Mouse (Mus musculus): ENCODE results near the gene Sap30bp. TPM values are rescaled to one million over a fixed set of nuclear protein-coding genes. Genes with fewer than 3 reads are reported as not detected.

Gene Sap30bp
- polyA plus RNA-seq, 1 experiment: 53.5 TPM

DNA sequence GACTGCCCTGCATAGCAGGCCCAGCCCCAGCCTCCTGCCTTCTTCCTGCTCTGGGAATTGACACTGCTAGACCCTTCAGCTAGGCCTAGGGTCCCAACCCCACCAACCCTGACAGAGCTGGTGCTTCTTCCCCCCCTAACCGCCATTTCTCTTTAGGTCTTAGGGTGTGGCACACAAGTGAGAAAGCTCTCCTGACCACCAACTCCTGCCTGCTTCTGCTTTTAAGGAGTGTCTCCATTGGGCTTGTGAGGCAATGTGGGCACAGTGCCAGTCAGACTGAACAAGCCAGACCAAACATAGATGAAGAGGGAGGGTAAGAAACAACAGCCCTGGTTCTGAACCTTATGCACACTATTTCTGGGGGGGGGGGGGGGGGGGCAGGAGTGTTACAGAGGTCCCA lies 30.3 kb upstream of the Sap30bp start:
- 95% methylated on average over 1 of the region's 1 CpGs for WGBS
- no peaks in the 10 kb centered on the region for H3K4me1 ChIP-seq (ENCODE audit: control insufficient read depth, insufficient read depth, low read length)
- H3K4me3 ChIP-seq (replicated peaks; ENCODE audit: insufficient read depth, low read depth, low read length): no peak overlapping the region
- H3K27ac ChIP-seq (ENCODE audit: insufficient read depth, low read length): no peak overlapping the region
- H3K27me3 ChIP-seq (ENCODE audit: control insufficient read depth, insufficient read depth, low read length): no peaks in the 10 kb centered on the region
- DNase-seq: no peak
- TF ChIP-seq CTCF (IDR thresholded peaks at IDR 0.05; ENCODE audit: borderline replicate concordance, insufficient read depth, low read depth, low read length) (no peak), POLR2A (IDR thresholded peaks at IDR 0.05; ENCODE audit: borderline replicate concordance, insufficient read depth, low read length) (no peak)

- no peak overlapping the region for H3K4me3 ChIP-seq (replicated peaks; ENCODE audit: insufficient read depth, low read depth, low read length)
- no peak for DNase-seq
Measured at GRCm38 (mm10) chr11:115903384-115904230, 29.5 kb upstream of the Sap30bp start.

GRCm38 (mm10) chr11:115904231-115904955 lies 28.7 kb upstream of the Sap30bp start:
- DNase-seq: no peak
- Histone ChIP-seq H3K4me3 (replicated peaks; ENCODE audit: insufficient read depth, low read depth, low read length) (no peak overlapping the region), H3K27ac (ENCODE audit: insufficient read depth, low read length) (no peak overlapping the region), H3K4me1 (ENCODE audit: control insufficient read depth, insufficient read depth, low read length) (no peaks in the 10 kb centered on the region), H3K27me3 (ENCODE audit: control insufficient read depth, insufficient read depth, low read length) (no peaks in the 10 kb centered on the region)
- 87% methylated on average over 8 of the region's 8 CpGs for WGBS
- TF ChIP-seq CTCF (IDR thresholded peaks at IDR 0.05; ENCODE audit: borderline replicate concordance, insufficient read depth, low read depth, low read length) (no peak), POLR2A (IDR thresholded peaks at IDR 0.05; ENCODE audit: borderline replicate concordance, insufficient read depth, low read length) (no peak)

More at GRCm38 (mm10) chr11:115903384-115904230, 29.5 kb upstream of the Sap30bp start:
- TF ChIP-seq CTCF (IDR thresholded peaks at IDR 0.05; ENCODE audit: borderline replicate concordance, insufficient read depth, low read depth, low read length) (no peak), POLR2A (IDR thresholded peaks at IDR 0.05; ENCODE audit: borderline replicate concordance, insufficient read depth, low read length) (no peak)
- H3K27me3 ChIP-seq (ENCODE audit: control insufficient read depth, insufficient read depth, low read length): no peaks in the 10 kb centered on the region
- 60% methylated on average over 11 of the region's 11 CpGs for WGBS
- H3K27ac ChIP-seq (ENCODE audit: insufficient read depth, low read length): no peak overlapping the region
- H3K4me1 ChIP-seq (ENCODE audit: control insufficient read depth, insufficient read depth, low read length): no peaks in the 10 kb centered on the region

- no peak overlapping the region for H3K4me3 ChIP-seq (replicated peaks; ENCODE audit: insufficient read depth, low read depth, low read length)
- no peak overlapping the region for H3K27ac ChIP-seq (ENCODE audit: insufficient read depth, low read length)
- no peak for TF ChIP-seq POLR2A (IDR thresholded peaks at IDR 0.05; ENCODE audit: borderline replicate concordance, insufficient read depth, low read length)
- TF ChIP-seq CTCF (IDR thresholded peaks at IDR 0.05; ENCODE audit: borderline replicate concordance, insufficient read depth, low read depth, low read length): no peak
- whole genome bisulfite sequencing: 54% methylated on average over 16 of the region's 16 CpGs
- no peaks in the 10 kb centered on the region for H3K27me3 ChIP-seq (ENCODE audit: control insufficient read depth, insufficient read depth, low read length)
- no peak for DNase-seq
- H3K4me1 ChIP-seq (ENCODE audit: control insufficient read depth, insufficient read depth, low read length): no peaks in the 10 kb centered on the region
Measured at GRCm38 (mm10) chr11:115904956-115905790, 27.9 kb upstream of the Sap30bp start.

DNA sequence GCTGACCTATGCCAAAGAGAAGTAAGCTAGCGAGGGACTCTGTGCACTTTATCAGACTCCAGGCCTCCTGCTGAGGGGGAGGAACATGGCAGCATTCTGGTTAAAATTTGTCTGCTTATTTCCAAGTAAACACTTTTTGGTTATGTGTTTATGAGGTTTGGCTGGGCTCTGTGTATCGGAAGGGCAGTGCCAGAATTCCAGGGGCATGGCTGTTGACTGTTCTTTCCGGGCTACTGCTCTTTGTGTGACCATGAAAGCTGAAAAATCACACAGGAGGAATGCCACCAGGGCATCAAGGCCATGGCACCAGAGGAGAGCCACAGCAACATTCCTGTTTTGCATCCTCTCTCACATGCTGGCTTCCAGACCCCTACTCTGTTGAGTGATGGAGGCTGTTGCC lies 27.0 kb upstream of the Sap30bp start:
- Histone ChIP-seq H3K4me1 (ENCODE audit: control insufficient read depth, insufficient read depth, low read length) (no peaks in the 10 kb centered on the region), H3K4me3 (replicated peaks; ENCODE audit: insufficient read depth, low read depth, low read length) (no peak overlapping the region), H3K27me3 (ENCODE audit: control insufficient read depth, insufficient read depth, low read length) (no peaks in the 10 kb centered on the region), H3K27ac (ENCODE audit: insufficient read depth, low read length) (no peak overlapping the region)
- TF ChIP-seq CTCF (IDR thresholded peaks at IDR 0.05; ENCODE audit: borderline replicate concordance, insufficient read depth, low read depth, low read length): no peak
- no peak for TF ChIP-seq POLR2A (IDR thresholded peaks at IDR 0.05; ENCODE audit: borderline replicate concordance, insufficient read depth, low read length)
- WGBS: 75% methylated on average over 3 of the region's 3 CpGs
- DNase-seq: no peak

DNA sequence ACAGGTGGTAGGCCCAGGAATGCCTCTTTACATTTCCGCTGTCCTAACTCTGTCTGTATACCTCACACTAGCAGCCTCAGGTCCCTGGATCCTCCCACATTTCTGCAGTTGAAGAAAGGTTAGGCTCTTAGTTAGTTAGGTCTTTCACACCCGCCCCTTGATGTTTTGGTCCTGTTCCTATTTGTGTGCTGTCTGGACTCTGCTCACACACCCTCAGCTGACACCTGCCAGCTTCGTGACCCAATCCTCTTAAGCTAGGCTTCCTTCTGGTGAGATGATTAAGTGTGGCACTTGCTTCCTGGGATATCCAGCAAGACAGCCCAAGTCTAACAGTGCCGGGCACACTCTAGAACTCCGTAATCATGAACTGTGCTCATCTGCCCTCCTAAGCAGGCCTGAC lies 26.6 kb upstream of the Sap30bp start:
- H3K4me3 ChIP-seq (replicated peaks; ENCODE audit: insufficient read depth, low read depth, low read length): no peak overlapping the region
- no peaks in the 10 kb centered on the region for H3K4me1 ChIP-seq (ENCODE audit: control insufficient read depth, insufficient read depth, low read length)
- H3K27me3 ChIP-seq (ENCODE audit: control insufficient read depth, insufficient read depth, low read length): no peaks in the 10 kb centered on the region
- WGBS: 91% methylated on average over 5 of the region's 5 CpGs
- no peak for DNase-seq
- TF ChIP-seq CTCF (IDR thresholded peaks at IDR 0.05; ENCODE audit: borderline replicate concordance, insufficient read depth, low read depth, low read length) (no peak), POLR2A (IDR thresholded peaks at IDR 0.05; ENCODE audit: borderline replicate concordance, insufficient read depth, low read length) (no peak)
- no peak overlapping the region for H3K27ac ChIP-seq (ENCODE audit: insufficient read depth, low read length)

DNA sequence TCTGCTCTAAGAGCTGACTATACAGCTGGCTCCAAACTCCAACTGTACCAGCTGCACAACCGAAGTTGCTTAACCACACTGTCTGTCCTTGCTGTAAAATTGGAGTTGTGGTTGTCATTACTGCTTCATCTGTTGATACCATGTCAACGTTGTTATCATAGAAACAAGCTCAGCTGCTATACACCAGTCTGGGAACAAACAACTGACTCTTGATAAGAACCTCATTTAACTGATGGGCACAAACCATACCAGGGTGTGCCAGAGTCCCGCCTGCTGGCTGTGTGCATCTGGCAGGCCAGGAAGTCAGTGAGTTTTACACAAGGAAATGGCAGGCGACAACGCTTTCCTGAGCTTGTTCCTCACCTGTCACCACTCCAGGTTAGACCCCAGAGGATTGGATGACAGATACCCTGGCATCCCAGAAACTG lies 21.9 kb upstream of the Sap30bp start:
- H3K4me1 ChIP-seq (ENCODE audit: control insufficient read depth, insufficient read depth, low read length): no peaks in the 10 kb centered on the region
- TF ChIP-seq CTCF (IDR thresholded peaks at IDR 0.05; ENCODE audit: borderline replicate concordance, insufficient read depth, low read depth, low read length) (no peak), POLR2A (IDR thresholded peaks at IDR 0.05; ENCODE audit: borderline replicate concordance, insufficient read depth, low read length) (no peak)
- no peak overlapping the region for H3K27ac ChIP-seq (ENCODE audit: insufficient read depth, low read length)

More for the DNA sequence above, 21.9 kb upstream of the Sap30bp start:
- Histone ChIP-seq H3K4me3 (replicated peaks; ENCODE audit: insufficient read depth, low read depth, low read length) (no peak overlapping the region), H3K27me3 (ENCODE audit: control insufficient read depth, insufficient read depth, low read length) (no peaks in the 10 kb centered on the region)
- 84% methylated on average over 5 of the region's 5 CpGs for WGBS
- no peak for DNase-seq
